Mouse (Mus musculus): ENCODE measurements around the gene Emilin3.

GRCm38 (mm10) chr2:160959901-160960300, 47.8 kb upstream of the Emilin3 start:
- TF ChIP-seq CTCF (IDR thresholded peaks at IDR 0.05; ENCODE audit: low read depth) (no peak), EP300 (IDR thresholded peaks at IDR 0.05; ENCODE audit: low read depth) (no peak)
